Mouse (Mus musculus) stomach, embryonic 15.5 days (tissue): ENCODE results near the gene Shc4. TPM values are rescaled to one million over a fixed set of nuclear protein-coding genes. Genes with fewer than 3 reads are reported as not detected.
A peak's percentile ranks its signal among the peaks of the same experiment; 100 is the strongest.

Experiments
- ATAC-seq: fragments of 200-750 bp; cut with Nextera tagmentation; 2 replicates; pipeline ENCODE4 v1.8.0; 2017; ENCODE audit warnings: low read depth, moderate number of reproducible peaks, moderate TSS enrichment; ENCODE audit not compliant: insufficient read depth, low FRiP score
- H3K27ac ChIP-seq: fragments of 300-500 bp; sonication (generic); 2 replicates; pipeline ENCODE4 v1.5.1; 2015; ENCODE audit warnings: mild to moderate bottlenecking, inconsistent platforms
- H3K27me3 ChIP-seq: fragments of 300-500 bp; sonication (generic); replicated peaks from 2 replicates; pipeline ENCODE4 v1.6.1; 2015; ENCODE audit warnings: inconsistent platforms
- H3K36me3 ChIP-seq: fragments of 300-500 bp; sonication (generic); 2 replicates; pipeline ENCODE4 v1.6.1; 2015; ENCODE audit warnings: inconsistent platforms
- H3K4me1 ChIP-seq: fragments of 300-500 bp; sonication (generic); 2 replicates; pipeline ENCODE4 v1.6.1; 2015; ENCODE audit warnings: inconsistent platforms
- H3K4me2 ChIP-seq: fragments of 300-500 bp; sonication (generic); 2 replicates; pipeline ENCODE4 v1.6.1; 2015; ENCODE audit warnings: mild to moderate bottlenecking, inconsistent platforms
- H3K4me3 ChIP-seq: fragments of 300-500 bp; sonication (generic); replicated peaks from 2 replicates; pipeline ENCODE4 v1.5.1; 2015; ENCODE audit warnings: inconsistent platforms
- H3K9ac ChIP-seq: fragments of 300-500 bp; sonication (generic); 2 replicates; pipeline ENCODE4 v1.6.1; 2015; ENCODE audit warnings: inconsistent platforms
- H3K9me3 ChIP-seq: fragments of 300-500 bp; sonication (generic); 2 replicates; pipeline ENCODE4 v1.6.1; 2016; ENCODE audit warnings: inconsistent platforms
- WGBS: fragments of 180-500 bp; shearing (Covaris S2); methylation state at CpG from one replicate; pipeline ENCODE4 v1.1.7; 2015; 5-methylcytosine and 5-hydroxymethylcytosine counted together
- polyA plus RNA-seq: library from polyadenylated mRNA; unstranded; fragments of >200 nt; fragmentation: Nextera tagmentation; extraction: Ambion mirVana; gene quantifications from 2 replicates; pipeline ENCODE4 v1.2.1, GENCODE M21; 2015

Shc4 gene
- polyA plus RNA-seq: 2.5 and 3.1 TPM in 2 replicates

DNA sequence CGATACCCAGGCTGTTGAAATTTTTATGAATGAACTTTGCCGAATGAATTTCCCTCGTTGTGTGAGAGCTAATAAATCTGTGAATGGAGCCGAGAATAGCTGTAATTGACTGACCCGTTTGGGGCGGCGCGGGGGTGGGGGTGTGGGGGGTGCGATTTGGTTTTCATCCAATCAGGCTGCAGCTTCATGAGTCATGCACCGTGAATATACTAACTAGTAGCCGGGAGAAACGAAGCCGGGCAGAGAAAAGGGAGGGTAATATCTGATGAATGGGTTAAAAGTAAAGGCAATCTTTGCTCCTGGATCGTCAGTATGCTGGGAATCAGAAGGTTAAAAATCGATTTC, at the start of gene Shc4:
Shc4 (minus strand) TSS at position 63 of the 345 bp plus-strand sequence.
- under 1% methylated on average over 15 of the region's 15 CpGs for WGBS
- Histone ChIP-seq H3K4me1 (peaks cover 13% of the 10 kb centered on the region), H3K27ac (no peak within 1 kb of the TSS), H3K4me2 (peak within 1 kb of the TSS; percentile 98), H3K27me3 (peaks cover 23% of the 10 kb centered on the region), H3K9me3 (no peaks in the 10 kb centered on the region), H3K36me3 (no peaks in the 10 kb centered on the region), H3K9ac (peak within 1 kb of the TSS; percentile 41; the same call in 1 of the 2 replicates), H3K4me3 (peak within 1 kb of the TSS; percentile 47)
- peak; percentile 68 for ATAC-seq

DNA sequence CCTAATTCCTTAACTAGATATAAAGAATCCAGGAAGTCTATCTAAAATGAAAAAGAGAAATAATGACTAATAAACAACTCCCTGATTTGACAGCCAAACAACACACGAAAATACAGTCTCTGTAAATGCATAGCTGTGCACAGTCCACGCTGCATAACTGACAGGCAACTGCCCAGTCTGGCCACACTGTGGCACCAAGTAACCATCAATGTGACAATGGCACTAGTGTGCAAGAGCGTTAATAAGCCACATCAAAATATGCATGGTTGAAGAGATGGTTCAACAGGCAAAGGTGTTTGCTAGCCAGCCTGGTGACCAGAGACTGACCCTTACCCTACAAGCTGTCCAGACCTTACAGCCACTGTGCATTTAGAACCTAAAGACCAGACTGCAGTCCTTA, 41.1 kb upstream of the Shc4 start:
- H3K9me3 ChIP-seq: no peaks in the 10 kb centered on the region
- H3K4me1 ChIP-seq: no peaks in the 10 kb centered on the region
- no peak overlapping the region for H3K9ac ChIP-seq
- H3K27ac ChIP-seq: no peak overlapping the region
- no peaks in the 10 kb centered on the region for H3K27me3 ChIP-seq
- H3K4me3 ChIP-seq: no peak overlapping the region
- H3K4me2 ChIP-seq: no peak overlapping the region
- no peak for ATAC-seq
- peaks cover 33% of the 10 kb centered on the region for H3K36me3 ChIP-seq
- WGBS: 84% methylated on average over 3 of the region's 3 CpGs

DNA sequence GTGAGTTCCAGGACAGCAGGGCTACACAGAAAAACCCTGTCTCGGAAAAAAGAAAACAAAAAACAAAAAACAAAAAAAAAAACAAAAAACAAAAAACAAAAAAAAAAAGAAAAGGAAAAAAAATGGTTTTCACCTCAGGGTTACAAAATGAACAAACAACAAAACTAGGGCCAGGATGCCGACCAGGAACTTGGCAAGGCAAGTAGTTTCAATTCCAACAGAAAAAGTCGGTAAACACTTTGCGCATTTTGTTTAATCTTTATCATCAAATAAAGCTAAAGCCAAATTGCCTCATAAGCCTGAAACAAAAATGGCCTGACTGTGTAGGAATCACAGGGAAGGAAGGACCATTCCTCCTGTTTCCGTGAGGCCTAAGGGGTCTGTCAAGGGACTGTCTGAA, 40.6 kb upstream of the Shc4 start:
- no peak for ATAC-seq
- H3K27me3 ChIP-seq: no peaks in the 10 kb centered on the region
- no peaks in the 10 kb centered on the region for H3K9me3 ChIP-seq
- no peaks in the 10 kb centered on the region for H3K4me1 ChIP-seq
- H3K4me2 ChIP-seq: no peak overlapping the region
- H3K9ac ChIP-seq: no peak overlapping the region
- WGBS: 81% methylated on average over 5 of the region's 5 CpGs
- H3K27ac ChIP-seq: no peak overlapping the region
- peaks cover 33% of the 10 kb centered on the region for H3K36me3 ChIP-seq
- no peak overlapping the region for H3K4me3 ChIP-seq

DNA sequence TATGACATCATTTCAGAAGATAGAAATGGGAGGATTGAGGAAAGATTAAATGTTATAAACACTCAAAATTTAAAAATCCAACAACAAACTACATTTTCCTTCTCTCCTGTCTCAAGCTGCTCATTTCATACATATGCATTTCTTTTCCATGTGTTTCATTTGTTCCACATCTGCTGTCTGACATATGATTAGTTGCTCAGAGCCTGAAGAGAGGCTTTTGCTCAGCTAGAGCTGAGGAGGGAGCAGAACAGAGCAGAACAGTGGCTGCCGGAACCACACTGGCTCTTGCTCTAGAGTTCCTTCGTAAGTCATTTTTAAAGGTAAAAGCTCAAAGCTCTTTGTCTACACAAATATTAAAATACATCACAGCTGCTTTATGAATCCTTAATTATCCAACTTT, 25.4 kb upstream of the Shc4 start:
- ATAC-seq: no peak
- Histone ChIP-seq H3K4me3 (no peak overlapping the region), H3K9me3 (no peaks in the 10 kb centered on the region), H3K4me2 (no peak overlapping the region), H3K36me3 (peaks cover 30% of the 10 kb centered on the region), H3K9ac (no peak overlapping the region), H3K27ac (no peak overlapping the region), H3K27me3 (no peaks in the 10 kb centered on the region), H3K4me1 (no peaks in the 10 kb centered on the region)
- 77% methylated on average over 2 of the region's 2 CpGs for WGBS

DNA sequence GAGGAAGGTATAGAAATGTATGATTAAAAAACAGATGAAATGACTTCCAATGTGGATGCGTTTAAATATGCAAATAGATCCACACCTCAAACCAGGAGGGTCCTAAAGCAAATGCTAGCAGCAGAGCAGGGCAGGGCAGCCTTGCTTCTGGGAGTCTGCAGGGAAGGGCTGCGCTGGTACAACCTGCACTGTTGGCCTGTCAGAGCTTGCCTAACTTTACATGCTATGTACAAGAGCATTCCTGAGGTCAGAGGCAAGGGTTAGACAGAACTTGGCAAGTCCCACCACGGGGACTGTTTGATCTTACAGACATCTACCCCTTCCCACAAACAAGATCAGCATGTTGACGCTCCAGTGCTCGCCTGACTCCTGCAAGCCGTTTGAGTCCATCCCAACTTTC, 15.4 kb upstream of the Shc4 start:
- H3K4me3 ChIP-seq: no peak overlapping the region
- peaks cover 11% of the 10 kb centered on the region for H3K36me3 ChIP-seq
- no peaks in the 10 kb centered on the region for H3K4me1 ChIP-seq
- H3K9me3 ChIP-seq: no peaks in the 10 kb centered on the region
- no peaks in the 10 kb centered on the region for H3K27me3 ChIP-seq
- no peak overlapping the region for H3K27ac ChIP-seq
- H3K9ac ChIP-seq: no peak overlapping the region
- ATAC-seq: no peak
- H3K4me2 ChIP-seq: no peak overlapping the region
- WGBS: 70% methylated on average over 6 of the region's 6 CpGs

DNA sequence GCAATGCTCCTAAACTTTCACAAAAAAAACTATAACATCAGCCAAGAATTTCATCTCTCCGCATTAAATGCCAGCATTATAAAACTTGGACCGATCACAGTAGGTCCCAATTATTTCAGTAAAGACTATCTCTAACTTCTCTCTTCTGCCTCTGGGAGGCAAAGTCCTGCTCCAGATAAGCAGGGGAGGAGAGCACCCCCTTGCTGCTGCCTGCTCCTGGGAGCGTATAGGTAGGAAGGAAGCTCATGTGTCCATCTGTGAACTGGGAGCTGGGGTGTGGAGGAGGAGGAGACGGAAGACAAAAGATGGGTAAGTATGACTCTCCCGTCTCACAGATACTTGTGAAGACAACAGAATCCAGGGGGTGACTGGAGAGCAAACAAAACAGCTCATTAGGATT, 14.8 kb upstream of the Shc4 start:
- Histone ChIP-seq H3K27ac (no peak overlapping the region), H3K27me3 (no peaks in the 10 kb centered on the region), H3K36me3 (peaks cover 11% of the 10 kb centered on the region), H3K9ac (no peak overlapping the region), H3K9me3 (no peaks in the 10 kb centered on the region), H3K4me3 (no peak overlapping the region), H3K4me2 (no peak overlapping the region), H3K4me1 (no peaks in the 10 kb centered on the region)
- ATAC-seq: no peak
- 80% methylated on average over 5 of the region's 5 CpGs for WGBS

DNA sequence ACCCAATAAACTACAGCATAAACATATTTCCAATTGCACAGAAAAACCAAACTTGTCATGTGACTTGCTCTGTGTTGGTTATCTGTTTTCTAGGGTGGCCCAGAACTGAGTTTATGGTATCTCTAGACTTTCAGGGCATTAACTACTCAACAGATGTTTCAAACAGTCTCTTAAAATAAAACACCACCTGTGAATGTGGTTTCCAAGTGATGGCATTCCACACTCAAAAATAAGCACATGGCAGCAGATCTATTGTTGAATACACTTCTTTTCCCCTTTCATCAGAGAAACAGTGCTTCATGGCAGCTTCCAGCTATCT, 12.0 kb upstream of the Shc4 start:
- H3K9me3 ChIP-seq: no peaks in the 10 kb centered on the region
- no peaks in the 10 kb centered on the region; the same call in 1 of the 2 replicates for H3K36me3 ChIP-seq
- no peak overlapping the region for H3K4me3 ChIP-seq
- no peak overlapping the region for H3K9ac ChIP-seq
- H3K4me2 ChIP-seq: no peak overlapping the region
- H3K4me1 ChIP-seq: peaks cover 6% of the 10 kb centered on the region; the same call in 1 of the 2 replicates
- ATAC-seq: no peak
- H3K27me3 ChIP-seq: no peaks in the 10 kb centered on the region
- H3K27ac ChIP-seq: no peak overlapping the region

DNA sequence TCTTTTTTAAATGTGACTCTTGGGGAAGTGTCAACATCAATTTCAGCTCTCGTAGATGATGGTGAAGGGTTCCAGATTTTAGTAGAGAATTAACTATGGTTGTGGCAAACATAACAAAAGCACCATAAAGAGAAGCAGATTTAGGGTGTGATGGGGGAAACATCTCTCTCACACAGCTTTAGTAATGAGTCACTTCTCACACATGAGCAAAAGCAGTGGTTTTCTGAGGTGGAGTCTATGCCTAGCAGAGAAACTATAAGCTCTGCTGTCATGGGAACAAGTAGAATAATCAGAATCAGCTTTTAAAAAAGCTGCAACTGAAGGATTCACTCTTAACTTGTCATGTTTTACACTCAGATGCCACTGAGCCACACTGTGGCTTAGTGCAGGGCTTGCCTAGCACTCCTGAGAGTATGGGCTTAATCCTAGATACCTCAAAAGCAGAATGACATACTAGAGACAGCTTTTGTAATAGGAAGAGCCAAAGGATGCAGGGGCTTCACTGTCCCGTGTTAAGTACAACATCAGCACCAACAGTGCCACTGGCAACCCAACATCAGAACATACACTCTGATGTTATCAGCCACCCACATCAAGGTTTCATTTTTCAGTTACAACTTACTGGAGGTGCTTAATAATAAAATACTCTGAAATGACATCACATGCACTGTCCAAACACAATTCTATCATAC, 11.5 kb upstream of the Shc4 start:
- Histone ChIP-seq H3K9ac (no peak overlapping the region), H3K4me3 (no peak overlapping the region), H3K36me3 (no peaks in the 10 kb centered on the region; the same call in 1 of the 2 replicates), H3K4me2 (no peak overlapping the region), H3K9me3 (no peaks in the 10 kb centered on the region), H3K27ac (no peak overlapping the region), H3K27me3 (no peaks in the 10 kb centered on the region), H3K4me1 (peaks cover 6% of the 10 kb centered on the region; the same call in 1 of the 2 replicates)
- 63% methylated on average over 2 of the region's 2 CpGs for WGBS
- ATAC-seq: no peak

DNA sequence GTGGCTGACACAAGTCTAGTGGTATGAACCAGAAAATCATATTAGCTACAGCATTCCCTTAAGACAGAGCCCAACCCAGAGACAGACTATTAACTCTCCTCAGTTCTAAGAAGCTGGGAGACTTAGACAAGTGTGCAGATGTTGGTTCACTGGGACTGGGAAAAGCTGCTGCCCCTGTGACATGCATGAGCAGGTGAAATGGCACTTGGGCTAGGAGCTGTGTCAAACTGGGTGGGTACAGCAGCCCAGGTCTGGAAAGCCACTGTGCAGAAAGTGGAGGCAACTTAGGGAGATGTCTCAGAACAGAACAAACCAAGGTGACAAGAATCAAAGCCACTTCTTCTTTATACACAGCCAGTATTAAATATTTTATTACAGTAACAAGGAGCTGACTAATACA, 10.8 kb upstream of the Shc4 start:
- H3K27ac ChIP-seq: no peak overlapping the region
- no peak overlapping the region for H3K4me2 ChIP-seq
- H3K27me3 ChIP-seq: no peaks in the 10 kb centered on the region
- peaks cover 6% of the 10 kb centered on the region; the same call in 1 of the 2 replicates for H3K4me1 ChIP-seq
- H3K4me3 ChIP-seq: no peak overlapping the region
- no peaks in the 10 kb centered on the region for H3K36me3 ChIP-seq
- no peaks in the 10 kb centered on the region for H3K9me3 ChIP-seq
- no peak overlapping the region for H3K9ac ChIP-seq
- ATAC-seq: no peak

DNA sequence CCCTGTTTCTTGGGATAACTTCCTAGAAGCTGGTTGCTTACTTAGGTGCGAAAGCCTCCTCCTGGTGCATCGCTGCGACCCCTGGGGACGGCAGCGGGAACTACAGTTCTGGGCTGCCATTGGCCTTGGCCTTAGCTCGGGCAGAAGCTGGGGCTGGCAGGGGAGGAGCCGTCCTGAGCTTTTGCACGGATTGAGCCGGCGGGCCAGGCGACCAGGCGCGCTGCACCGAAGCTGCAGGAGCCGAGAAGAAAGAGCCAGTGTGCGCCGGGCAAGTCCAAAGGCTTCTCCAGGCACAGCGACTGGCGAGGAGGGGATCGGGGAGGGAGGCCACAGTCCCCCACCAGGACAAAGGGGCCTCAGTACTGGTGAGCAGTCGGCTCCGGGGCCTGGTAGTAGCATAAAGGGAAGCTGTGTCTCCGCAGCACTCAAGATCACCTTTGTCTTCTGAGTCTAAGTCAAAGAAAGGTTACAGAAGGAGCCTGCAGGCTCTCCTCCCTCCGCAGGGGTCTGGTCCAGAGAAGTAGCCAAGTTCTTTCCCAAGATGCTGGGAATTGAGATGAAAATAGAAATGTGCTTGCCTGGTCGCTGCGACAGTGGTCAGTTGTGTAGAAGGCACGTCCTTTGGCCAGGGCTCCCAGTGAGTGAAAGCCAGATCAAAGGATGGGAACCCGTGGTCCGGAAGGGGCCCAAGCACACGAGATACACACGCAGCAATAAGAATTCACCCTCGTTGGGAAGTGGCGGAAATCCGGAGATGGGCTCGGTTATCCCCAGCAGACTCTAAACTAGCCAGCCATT, 8.0 kb upstream of the Shc4 start:
- peak overlapping the region; percentile 88 for H3K4me2 ChIP-seq
- ATAC-seq: peak; percentile 93
- WGBS: 8% methylated on average over 35 of the region's 35 CpGs
- no peaks in the 10 kb centered on the region for H3K27me3 ChIP-seq
- H3K9me3 ChIP-seq: no peaks in the 10 kb centered on the region
- peaks cover 6% of the 10 kb centered on the region; the same call in 1 of the 2 replicates for H3K4me1 ChIP-seq
- peak overlapping the region; percentile 18; the same call in 1 of the 2 replicates for H3K27ac ChIP-seq
- H3K4me3 ChIP-seq: peak overlapping the region; percentile 47
- peak overlapping the region; percentile 33; the same call in 1 of the 2 replicates for H3K9ac ChIP-seq
- H3K36me3 ChIP-seq: no peaks in the 10 kb centered on the region

DNA sequence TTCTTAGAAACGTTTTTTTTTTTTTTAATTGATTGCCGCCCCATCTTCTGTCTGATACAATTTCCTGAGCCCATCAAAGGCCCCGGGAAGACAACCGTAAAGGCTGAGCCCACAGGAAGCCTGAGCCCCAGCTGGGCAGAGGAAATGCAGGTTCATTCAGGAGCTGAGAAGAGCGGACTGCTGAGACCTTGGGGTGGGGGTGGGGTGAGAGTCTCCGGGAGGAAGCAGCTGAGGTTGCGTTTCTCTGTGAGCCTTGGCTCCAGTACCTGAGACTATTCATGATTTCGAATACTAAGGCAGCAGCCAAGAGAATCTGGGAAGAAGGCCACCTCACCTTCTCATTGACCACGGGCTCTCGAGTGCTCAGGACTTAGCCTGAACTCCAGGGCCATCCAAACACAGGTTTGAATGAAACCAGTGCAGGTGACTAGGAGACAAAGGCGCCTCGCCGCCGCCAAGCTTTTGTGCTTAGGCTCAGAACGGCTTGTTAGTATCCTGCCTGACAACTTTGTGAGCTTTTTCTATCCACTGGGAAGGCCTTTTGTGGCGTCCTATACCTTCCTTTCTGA, 682 bp upstream of the Shc4 start:
- H3K9me3 ChIP-seq: no peaks in the 10 kb centered on the region
- peaks cover 23% of the 10 kb centered on the region for H3K27me3 ChIP-seq
- ATAC-seq: 0 out of 2 replicates have a peak, but pooled peaks have one; percentile 24
- H3K4me1 ChIP-seq: peaks cover 13% of the 10 kb centered on the region
- peak overlapping the region; percentile 98 for H3K4me2 ChIP-seq
- no peaks in the 10 kb centered on the region for H3K36me3 ChIP-seq
- no peak overlapping the region for H3K9ac ChIP-seq
- WGBS: 3% methylated on average over 16 of the region's 16 CpGs
- H3K27ac ChIP-seq: no peak overlapping the region
- H3K4me3 ChIP-seq: peak overlapping the region; percentile 47
